ENCODE assay signal across 24 mouse cellular contexts in the genomic region with DNA sequence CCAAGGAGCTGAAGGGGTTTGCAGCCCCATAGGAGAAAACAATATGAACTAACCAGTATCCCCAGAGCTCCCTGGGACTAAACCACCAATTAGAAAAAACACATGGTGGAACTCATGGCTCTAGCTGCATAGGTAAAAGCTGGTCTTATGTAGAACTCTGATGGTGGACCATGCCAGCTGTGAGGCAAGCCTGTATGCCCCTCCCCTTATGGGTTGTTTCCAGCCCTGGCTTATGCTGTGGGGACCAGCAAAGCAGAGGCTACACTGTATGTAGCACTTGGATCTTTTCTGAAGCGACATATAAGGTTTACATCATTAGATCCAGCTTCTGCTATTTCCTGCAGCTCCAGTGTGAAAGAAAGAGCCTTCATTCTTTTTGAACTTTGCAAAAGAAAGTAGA. TPM values are rescaled to one million over a fixed set of nuclear protein-coding genes. Genes with fewer than 3 reads are reported as not detected.
DNase-seq lines count a peak whose midpoint lies in the region; ATAC-seq and TF ChIP-seq lines count a peak whose summit lies in the region.
"Had no signal": no experiment of that assay in that cellular context is flagged by ENCODE, and none has a peak within 500 bp of the region (broad histone marks: within the 10 kb centered on the region; RNA-seq: fewer than 3 reads in every experiment).

No protein-coding gene starts in this region.

- no peak overlapping the region for H3K9ac ChIP-seq in lung, embryonic 14.5 days
- H3K9ac ChIP-seq in liver, embryonic 15.5 days = no peak overlapping the region
- H3K9ac ChIP-seq: forebrain, postnatal 0 days; hindbrain, embryonic 14.5 days; midbrain, embryonic 13.5 days; stomach, embryonic 15.5 days had no signal

- 70% methylated on average over 1 of the region's 1 CpGs for WGBS in lung, embryonic 14.5 days
- 78% methylated on average over 1 of the region's 1 CpGs for WGBS in lung, adult 2 months
- WGBS in liver, embryonic 15.5 days (ENCODE audit: insufficient replicate concordance) = 88% methylated on average over 1 of the region's 1 CpGs
- 91% methylated on average over 1 of the region's 1 CpGs for WGBS in forebrain, embryonic 10.5 days

- H3K9me3 ChIP-seq in lung, embryonic 14.5 days (ENCODE audit: low read depth, low read length) = no peaks in the 10 kb centered on the region
- no peaks in the 10 kb centered on the region for H3K9me3 ChIP-seq in liver, embryonic 15.5 days (replicated peaks)
- H3K9me3 ChIP-seq in forebrain, embryonic 10.5 days = no peaks in the 10 kb centered on the region
- H3K9me3 ChIP-seq: megakaryocyte, embryonic 14.5 days; midbrain, embryonic 13.5 days; stomach, embryonic 15.5 days had no signal

- no peak overlapping the region for H3K4me2 ChIP-seq in lung, embryonic 14.5 days
- no peak overlapping the region for H3K4me2 ChIP-seq in liver, embryonic 15.5 days
- H3K4me2 ChIP-seq: hindbrain, embryonic 14.5 days; midbrain, embryonic 13.5 days; stomach, embryonic 15.5 days had no signal

- TF ChIP-seq POLR2A in lung, adult 2 months (IDR thresholded peaks at IDR 0.05; ENCODE audit: borderline replicate concordance, extremely low read depth, low read depth, low read length) = no peak

- ATAC-seq in lung, embryonic 14.5 days (ENCODE audit: insufficient read depth) = no peak
- no peak for ATAC-seq in liver, embryonic 15.5 days (ENCODE audit: insufficient read depth)
- ATAC-seq: forebrain, postnatal 0 days; inflammation-experienced regulatory T-cells, adult 6 months; midbrain, embryonic 13.5 days; Patski had no signal

- peaks cover 16% of the 10 kb centered on the region for H3K36me3 ChIP-seq in lung, embryonic 14.5 days (ENCODE audit: insufficient read depth)
- H3K36me3 ChIP-seq in liver, embryonic 15.5 days (replicated peaks) = peaks cover 24% of the 10 kb centered on the region
- H3K36me3 ChIP-seq in forebrain, embryonic 10.5 days (replicated peaks) = peaks cover 46% of the 10 kb centered on the region
- H3K36me3 ChIP-seq: stomach, embryonic 15.5 days had no signal

- DNase-seq in gastrocnemius, adult 2 months = peak; percentile 40
- DNase-seq in gastrocnemius, adult 18-20 months (ENCODE audit: low spot score) = no peak
- DNase-seq in lung, embryonic 14.5 days = no peak
- DNase-seq in lung, adult 2 months = no peak
- DNase-seq in adipocyte (ENCODE audit: low spot score) = peak; percentile 26
- no peak for DNase-seq in forebrain, embryonic 10.5 days (ENCODE audit: extremely low spot score, low spot score)
- DNase-seq: adrenal gland, postnatal 25 days; cerebellum, adult 11 months; cerebellum, adult 9-11 months; forebrain, postnatal 0 days; heart, postnatal 36 days; kidney, adult 18-20 months; thymus, adult 2 months had no signal

- no peak for TF ChIP-seq CTCF in gastrocnemius, adult 2 months (IDR thresholded peaks at IDR 0.05)
- TF ChIP-seq CTCF in lung, embryonic 14.5 days (IDR thresholded peaks at IDR 0.05; ENCODE audit: low read depth) = no peak
- TF ChIP-seq CTCF in lung, adult 2 months (IDR thresholded peaks at IDR 0.05; ENCODE audit: insufficient read depth, low read length) = no peak

- intact Hi-C loops in gastrocnemius, adult 2 months (cut with DNase I) = no loop called here

- H3K27ac ChIP-seq in gastrocnemius, adult 2 months = no peak overlapping the region
- H3K27ac ChIP-seq in lung, embryonic 14.5 days (ENCODE audit: low read depth) = peak overlapping the region; percentile 12; the same call in 1 of the 2 replicates
- H3K27ac ChIP-seq in liver, embryonic 15.5 days (replicated peaks) = peak overlapping the region; percentile 94
- H3K27ac ChIP-seq in forebrain, embryonic 10.5 days = no peak overlapping the region
- H3K27ac ChIP-seq: hindbrain, embryonic 14.5 days; kidney, postnatal 0 days; midbrain, embryonic 13.5 days; stomach, embryonic 15.5 days had no signal

- no peak overlapping the region for H3K4me3 ChIP-seq in gastrocnemius, adult 2 months
- H3K4me3 ChIP-seq in lung, embryonic 14.5 days (ENCODE audit: low read depth, low read length) = no peak overlapping the region
- no peak overlapping the region for H3K4me3 ChIP-seq in lung, adult 2 months (replicated peaks; ENCODE audit: extremely low read depth, low read depth, low read length)
- H3K4me3 ChIP-seq in liver, embryonic 15.5 days (replicated peaks) = no peak overlapping the region
- no peak overlapping the region for H3K4me3 ChIP-seq in forebrain, embryonic 10.5 days
- H3K4me3 ChIP-seq: megakaryocyte, embryonic 14.5 days; midbrain, embryonic 13.5 days; stomach, embryonic 15.5 days had no signal

- H3K27me3 ChIP-seq in lung, embryonic 14.5 days (ENCODE audit: insufficient read depth, low read length) = no peaks in the 10 kb centered on the region
- no peaks in the 10 kb centered on the region for H3K27me3 ChIP-seq in liver, embryonic 15.5 days
- H3K27me3 ChIP-seq in forebrain, embryonic 10.5 days (ENCODE audit: poor library complexity, severe bottlenecking) = no peaks in the 10 kb centered on the region
- H3K27me3 ChIP-seq: megakaryocyte, embryonic 14.5 days; midbrain, embryonic 13.5 days; Patski; stomach, embryonic 15.5 days had no signal

- H3K4me1 ChIP-seq in lung, embryonic 14.5 days (ENCODE audit: insufficient read depth) = no peaks in the 10 kb centered on the region
- H3K4me1 ChIP-seq in lung, adult 2 months (ENCODE audit: control insufficient read depth, insufficient read depth, low read length) = no peaks in the 10 kb centered on the region; the same call in 1 of the 2 replicates
- peaks cover 90% of the 10 kb centered on the region for H3K4me1 ChIP-seq in liver, embryonic 15.5 days (replicated peaks)
- H3K4me1 ChIP-seq in forebrain, embryonic 10.5 days = no peaks in the 10 kb centered on the region

RNA-seq across cellular contexts. Expression of gene Ap1b1, which starts 20.6 kb away (rescaled TPM):
- total RNA-seq in gastrocnemius, adult 2 months (2021) = 10 to 100 TPM; 35.8 to 40.5 TPM
- 10 to 100 TPM; 41.3 to 48.7 TPM for total RNA-seq in gastrocnemius, adult 18-20 months (2021)
- polyA plus RNA-seq in lung, embryonic 14.5 days (2014; fragmentation: Nextera tagmentation; extraction: Ambion mirVana) = 45.6 and 48.9 TPM in 2 replicates
- polyA plus RNA-seq in lung, adult 2 months (2012; rRNA removed) = 53.9 and 76.0 TPM in 2 replicates
- polyA plus RNA-seq in liver, embryonic 15.5 days (2015; fragmentation: Nextera tagmentation; extraction: Ambion mirVana) = 76.7 and 81.9 TPM in 2 replicates
- polyA plus RNA-seq in forebrain, embryonic 10.5 days (2016; fragmentation: Nextera tagmentation; extraction: Ambion mirVana) = 61.5 and 64.3 TPM in 2 replicates

RNA-seq across cellular contexts. Expression of gene Rasl10a, which starts 50.7 kb away (rescaled TPM):
- total RNA-seq in gastrocnemius, adult 2 months (2021) = not detected
- total RNA-seq in gastrocnemius, adult 18-20 months (2021) = under 1 TPM in 1 of 2 experiments, not detected in 1; 0.21 TPM
- polyA plus RNA-seq in lung, embryonic 14.5 days (2014; fragmentation: Nextera tagmentation; extraction: Ambion mirVana) = 0.75 and 0.78 TPM in 2 replicates
- 6.2 and 6.9 TPM in 2 replicates for polyA plus RNA-seq in lung, adult 2 months (2012; rRNA removed)
- 0.25 and 0.33 TPM in 2 replicates for polyA plus RNA-seq in liver, embryonic 15.5 days (2015; fragmentation: Nextera tagmentation; extraction: Ambion mirVana)
- polyA plus RNA-seq in forebrain, embryonic 10.5 days (2016; fragmentation: Nextera tagmentation; extraction: Ambion mirVana) = 0.60 and 0.77 TPM in 2 replicates
- total RNA-seq: common myeloid progenitor, adult 5-6 weeks; monocyte, adult 5-6 weeks had no signal
- polyA plus RNA-seq: inflammation-experienced regulatory T-cells, adult 6 months had no signal

RNA-seq across cellular contexts. Expression of gene Gas2l1, which starts 57.9 kb away (rescaled TPM):
- total RNA-seq in gastrocnemius, adult 2 months (2021) = 1 to 10 TPM; 3.6 to 5.0 TPM
- 1 to 10 TPM; 3.6 to 6.5 TPM for total RNA-seq in gastrocnemius, adult 18-20 months (2021)
- 33.2 and 36.3 TPM in 2 replicates for polyA plus RNA-seq in lung, embryonic 14.5 days (2014; fragmentation: Nextera tagmentation; extraction: Ambion mirVana)
- 99.7 and 124 TPM in 2 replicates for polyA plus RNA-seq in lung, adult 2 months (2012; rRNA removed)
- 12.1 and 16.8 TPM in 2 replicates for polyA plus RNA-seq in liver, embryonic 15.5 days (2015; fragmentation: Nextera tagmentation; extraction: Ambion mirVana)
- 20.0 and 20.9 TPM in 2 replicates for polyA plus RNA-seq in forebrain, embryonic 10.5 days (2016; fragmentation: Nextera tagmentation; extraction: Ambion mirVana)
- total RNA-seq: common myeloid progenitor, adult 5-6 weeks had no signal

RNA-seq across cellular contexts. Expression of gene Nefh, which starts 59.3 kb away (rescaled TPM):
- total RNA-seq in gastrocnemius, adult 2 months (2021) = not detected
- total RNA-seq in gastrocnemius, adult 18-20 months (2021) = not detected
- polyA plus RNA-seq in lung, embryonic 14.5 days (2014; fragmentation: Nextera tagmentation; extraction: Ambion mirVana) = 0.35 and 0.36 TPM in 2 replicates
- polyA plus RNA-seq in lung, adult 2 months (2012; rRNA removed) = 0.07 and 0.12 TPM in 2 replicates
- polyA plus RNA-seq in liver, embryonic 15.5 days (2015; fragmentation: Nextera tagmentation; extraction: Ambion mirVana) = 0.07 and 0.10 TPM in 2 replicates
- polyA plus RNA-seq in forebrain, embryonic 10.5 days (2016; fragmentation: Nextera tagmentation; extraction: Ambion mirVana) = 0.11 and 0.17 TPM in 2 replicates
- total RNA-seq: heart, adult 8-10 months; heart, postnatal 36 days had no signal

Comparison
In these comparisons a context has a peak if more than half of its experiments do, and no peak if none do; other contexts are left out.
1. DNase-seq: peak in gastrocnemius, adult 2 months (single experiment) and adipocyte (single experiment); none in gastrocnemius, adult 18-20 months (single experiment), lung, embryonic 14.5 days (single experiment), lung, adult 2 months (single experiment) and forebrain, embryonic 10.5 days (single experiment).
2. H3K27ac ChIP-seq: peak in lung, embryonic 14.5 days (single experiment) and liver, embryonic 15.5 days (single experiment); none in gastrocnemius, adult 2 months (single experiment) and forebrain, embryonic 10.5 days (single experiment).